Mouse (Mus musculus): ENCODE measurements around the gene Cd5.

- TF ChIP-seq CTCF (IDR thresholded peaks at IDR 0.05; ENCODE audit: low read depth, low read length): no peak
- no peak for TF ChIP-seq POLR2A (IDR thresholded peaks at IDR 0.05; ENCODE audit: extremely low read depth, insufficient read depth, low read length)
Measured at GRCm38 (mm10) chr19:10768694-10769428, 30.1 kb upstream of the Cd5 start.
